Mouse (Mus musculus): ENCODE results near the gene Fcnb.

Gene Fcnb

GRCm38 (mm10) chr2:28084768-28085167 is at the start of gene Fcnb:
Gene Fcnb (minus strand): TSS chr2:28084885.
- no peak for DNase-seq (ENCODE audit: low read depth, low spot score)

DNA sequence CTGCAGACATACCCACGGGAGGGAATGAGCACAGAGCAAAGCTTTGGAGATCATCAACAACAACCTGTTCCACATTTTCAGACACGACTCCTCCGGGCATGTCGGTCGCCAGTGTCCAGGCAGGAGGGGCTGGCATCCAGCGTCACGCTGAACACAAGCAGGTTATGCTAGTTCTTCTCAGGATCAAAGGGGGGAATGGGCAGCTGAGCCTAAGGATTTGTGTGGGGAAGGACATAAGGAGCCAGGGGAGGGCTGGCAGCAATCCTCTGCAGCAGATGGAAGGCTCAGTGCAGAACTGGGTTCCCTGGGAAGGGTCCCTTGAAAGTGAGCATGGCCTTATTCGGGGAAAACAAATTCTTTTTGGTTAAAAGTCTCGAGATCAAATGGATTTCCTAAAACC is 49.1 kb upstream of the Fcnb start:
- DNase-seq (ENCODE audit: low read depth, low spot score): no peak

DNA sequence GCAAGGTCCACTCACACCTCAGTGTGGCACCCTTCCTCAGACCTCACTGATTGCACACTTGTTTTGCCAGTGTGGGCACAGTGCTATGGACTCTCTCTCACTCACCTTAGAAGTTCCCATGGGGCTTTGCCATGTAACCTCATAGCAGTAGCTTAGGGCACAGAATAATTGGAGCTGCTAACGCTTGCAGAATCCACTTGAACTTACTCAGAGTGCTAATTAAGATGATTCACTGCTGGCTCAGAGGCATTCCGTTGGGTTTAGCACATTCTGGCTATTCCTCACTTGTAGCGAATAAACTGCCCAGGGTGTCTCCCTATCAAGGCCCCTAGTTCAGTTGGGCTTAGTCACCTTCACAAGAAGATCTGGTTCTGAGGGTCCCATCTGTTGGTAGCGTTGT is 47.4 kb upstream of the Fcnb start:
- no peak for DNase-seq (ENCODE audit: low read depth, low spot score)

GRCm38 (mm10) chr2:28126763-28127438 is 42.2 kb upstream of the Fcnb start:
- DNase-seq (ENCODE audit: low read depth, low spot score): no peak

DNA sequence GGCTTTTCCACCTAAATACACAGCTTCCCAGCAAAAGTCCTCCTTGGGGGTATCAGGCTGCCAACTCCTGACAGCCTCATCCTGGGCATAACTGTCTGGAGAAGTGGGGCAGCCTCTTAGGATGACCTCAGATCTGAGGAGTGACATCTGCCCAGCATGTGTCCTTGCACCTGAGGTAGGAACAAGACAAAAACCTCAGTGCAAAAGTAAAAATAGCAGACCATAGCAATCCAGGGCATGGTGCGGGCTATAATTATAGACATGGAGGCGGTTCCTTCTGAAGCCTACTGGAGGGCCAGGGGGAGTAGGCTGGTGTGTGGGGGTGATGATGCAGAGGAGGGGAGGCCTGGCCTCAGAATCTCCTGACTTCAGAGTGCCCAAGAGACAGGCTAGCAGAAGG is 39.2 kb upstream of the Fcnb start:
- DNase-seq (ENCODE audit: low read depth, low spot score): no peak

DNA sequence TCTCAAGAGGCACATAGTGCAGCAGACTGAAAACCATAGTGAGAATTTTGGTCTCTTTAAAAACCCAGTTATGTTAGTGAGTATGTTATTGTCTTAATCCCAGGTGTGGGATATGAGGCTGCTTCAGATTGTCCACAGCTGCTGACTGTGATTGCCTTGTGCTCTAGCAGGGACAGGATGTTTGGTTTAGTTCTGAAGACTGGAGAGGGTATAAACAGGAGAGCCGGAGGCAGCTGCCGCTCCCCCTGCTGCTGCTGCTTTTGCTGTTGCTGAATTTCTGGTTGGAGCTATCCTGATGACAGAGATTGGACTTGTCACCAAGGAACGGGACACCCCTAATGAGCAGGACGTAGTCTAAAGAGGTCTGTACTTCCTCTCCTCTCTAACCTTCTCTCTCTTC is 36.6 kb upstream of the Fcnb start:
- DNase-seq (ENCODE audit: low read depth, low spot score): no peak

GRCm38 (mm10) chr2:28120342-28120741 is 35.7 kb upstream of the Fcnb start:
- no peak for DNase-seq (ENCODE audit: low read depth, low spot score)

DNA sequence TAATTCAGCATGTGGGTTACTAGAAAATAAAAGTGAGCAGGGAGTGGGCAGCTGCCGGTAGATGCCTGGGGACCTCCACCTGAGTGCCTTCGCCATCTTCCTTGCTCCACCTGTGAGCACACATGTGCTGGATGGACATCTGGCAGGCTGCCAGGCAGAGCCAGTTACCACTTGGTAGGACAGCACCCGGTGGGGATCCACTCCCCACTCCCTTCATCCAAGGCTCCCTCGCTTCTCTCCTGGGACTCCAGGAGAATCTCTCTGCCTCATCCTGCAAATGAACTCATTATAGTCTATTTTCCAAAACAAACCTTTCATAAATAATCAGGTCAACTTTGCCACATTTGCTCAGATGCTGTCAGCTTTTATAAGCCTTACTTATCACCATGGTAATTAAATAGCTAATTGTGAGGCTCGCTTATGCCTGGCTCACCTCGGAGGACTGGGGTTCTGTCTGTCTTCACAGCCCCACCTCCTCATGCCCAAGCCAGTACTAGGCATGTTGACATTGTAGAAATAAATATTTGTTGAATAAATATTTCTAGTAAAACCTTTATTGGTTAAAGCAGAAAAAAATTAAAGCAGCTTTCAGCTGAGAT is 33.9 kb upstream of the Fcnb start:
- no peak for DNase-seq (ENCODE audit: low read depth, low spot score)

GRCm38 (mm10) chr2:28117490-28118308 is 33.0 kb upstream of the Fcnb start:
- no peak for DNase-seq (ENCODE audit: low read depth, low spot score)

DNA sequence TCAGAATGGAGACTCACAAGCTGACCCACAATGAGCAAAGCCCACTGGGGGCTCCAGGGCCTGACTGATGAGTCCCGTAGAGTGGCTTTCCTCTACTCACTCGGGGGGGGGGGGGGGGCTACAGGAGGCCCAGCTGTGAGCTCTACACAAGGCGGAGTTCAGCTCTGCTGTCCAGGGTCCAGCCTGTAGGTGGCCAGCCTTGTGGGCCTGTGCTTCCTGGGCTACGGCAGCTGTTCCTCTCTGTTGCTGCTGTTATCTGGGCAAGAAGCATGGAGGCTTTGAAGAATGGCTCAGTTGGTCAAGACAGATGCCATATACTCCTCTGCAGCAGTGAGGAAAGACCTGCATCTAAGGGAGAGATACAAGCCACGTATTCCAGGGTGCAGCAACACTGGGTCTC is 24.1 kb upstream of the Fcnb start:
- DNase-seq (ENCODE audit: low read depth, low spot score): no peak

GRCm38 (mm10) chr2:28106002-28106401 is 21.3 kb upstream of the Fcnb start:
- DNase-seq (ENCODE audit: low read depth, low spot score): no peak

DNA sequence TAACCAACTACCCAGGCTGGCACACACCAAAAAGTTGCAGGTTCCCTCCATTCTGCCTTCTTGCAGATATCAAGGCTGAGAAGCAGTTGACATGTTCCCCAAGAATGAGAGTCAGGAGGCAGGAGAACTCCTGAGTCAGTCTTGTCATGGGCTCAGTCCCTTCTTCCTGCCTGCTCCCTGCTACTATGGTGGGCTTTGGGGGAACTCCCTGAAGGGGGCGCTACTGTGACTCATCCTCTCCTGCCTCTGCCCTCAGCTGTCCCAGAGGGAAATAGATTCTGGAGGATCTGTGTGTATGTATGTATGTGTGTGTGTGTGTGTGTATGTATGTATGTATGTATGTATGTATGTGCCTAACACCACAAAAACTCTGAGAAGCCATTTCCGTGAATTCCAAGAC is 19.0 kb upstream of the Fcnb start:
- no peak for DNase-seq (ENCODE audit: low read depth, low spot score)

DNA sequence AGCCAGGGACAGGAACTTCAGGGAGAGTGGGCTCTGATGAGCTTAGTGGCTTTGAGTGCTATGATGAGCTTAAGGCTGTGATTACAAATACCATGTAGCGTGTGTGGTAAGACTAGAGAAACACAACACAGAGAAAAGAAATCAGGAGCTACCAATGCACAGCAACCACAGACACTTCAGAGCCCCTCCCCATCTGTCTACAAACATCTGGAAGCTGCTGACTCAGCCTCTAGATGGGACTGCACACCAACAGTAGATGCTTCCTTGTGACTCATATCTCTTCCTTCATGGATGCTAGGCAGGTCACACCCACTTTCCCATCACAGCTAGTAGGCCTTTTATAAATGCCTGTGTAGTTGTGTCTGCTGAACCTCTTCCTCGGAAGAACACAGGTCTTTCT is 17.2 kb upstream of the Fcnb start:
- DNase-seq (ENCODE audit: low read depth, low spot score): no peak

GRCm38 (mm10) chr2:28100796-28101483 is 16.3 kb upstream of the Fcnb start:
- no peak for DNase-seq (ENCODE audit: low read depth, low spot score)

DNA sequence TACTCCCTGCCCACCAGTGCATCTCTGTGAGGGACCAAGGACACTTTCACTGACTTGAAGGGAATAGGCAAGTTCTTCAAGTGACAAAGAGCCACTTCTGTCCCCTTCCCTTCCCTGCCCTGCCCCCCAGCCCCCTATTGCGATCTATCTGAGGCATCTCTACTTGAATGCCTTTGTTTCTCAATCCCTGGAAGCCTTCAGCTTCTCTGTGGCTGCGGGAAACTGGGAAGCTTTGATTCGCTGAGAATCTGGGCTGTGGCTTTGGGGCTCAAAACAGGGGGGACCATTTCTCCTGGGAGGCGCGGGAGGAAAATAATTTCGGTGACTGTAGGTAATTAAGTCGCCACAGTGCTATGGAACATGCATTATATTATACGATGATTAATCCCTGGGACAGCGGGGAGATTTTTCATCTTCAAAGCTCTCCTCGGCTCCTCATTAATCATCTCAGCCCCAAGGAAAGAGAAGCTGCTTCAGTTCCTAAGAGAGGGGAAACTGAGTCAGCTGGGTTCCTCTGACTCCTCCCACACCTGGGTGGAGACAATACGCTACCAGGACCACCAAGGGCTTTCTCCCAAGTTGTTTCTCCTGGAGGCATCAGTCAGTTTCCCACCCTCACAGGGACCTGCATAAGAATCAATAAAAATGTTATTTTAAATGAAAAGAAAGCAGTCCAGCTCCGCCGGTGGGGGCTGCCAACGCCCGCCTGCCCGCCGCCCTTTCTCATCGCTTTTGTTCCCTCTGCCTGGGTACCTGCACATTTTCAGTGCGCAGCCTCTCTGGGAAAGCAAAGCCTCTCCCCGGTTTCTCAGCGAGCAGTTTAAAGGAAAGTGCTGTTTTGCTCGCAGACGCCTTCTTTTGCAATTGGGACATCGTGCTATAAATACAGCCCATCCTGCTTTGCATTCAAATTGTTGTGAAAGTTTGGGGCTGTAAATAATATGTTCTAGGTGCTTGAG is 14.1 kb upstream of the Fcnb start:
- no peak for DNase-seq (ENCODE audit: low read depth, low spot score)

- DNase-seq (ENCODE audit: low read depth, low spot score): no peak
These were observed 12.1 kb upstream of the Fcnb start for GRCm38 (mm10) chr2:28096751-28097309.

- DNase-seq (ENCODE audit: low read depth, low spot score): no peak
These were observed 7.4 kb upstream of the Fcnb start for GRCm38 (mm10) chr2:28092099-28092498.

DNA sequence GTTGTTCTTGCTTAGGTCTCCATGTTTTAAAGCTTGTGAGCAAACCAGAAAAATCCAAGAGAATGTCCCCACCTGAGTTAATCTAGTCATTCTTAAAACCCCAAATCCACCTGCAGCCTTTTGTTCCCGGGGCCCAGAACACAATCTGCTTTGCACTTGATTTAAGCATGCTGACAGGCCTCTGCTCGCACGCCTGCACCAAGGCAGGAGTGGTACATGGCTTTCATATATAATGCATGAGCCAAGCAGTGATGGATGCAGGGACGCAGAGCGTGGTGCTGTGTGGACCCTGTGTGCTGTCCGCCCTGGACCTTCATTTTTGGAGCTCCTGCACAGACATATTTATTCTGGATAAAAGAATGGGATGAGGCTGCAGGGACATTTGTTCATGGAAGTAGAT is 6.4 kb upstream of the Fcnb start:
- no peak for DNase-seq (ENCODE audit: low read depth, low spot score)

GRCm38 (mm10) chr2:28090299-28091008 is 5.8 kb upstream of the Fcnb start:
- no peak for DNase-seq (ENCODE audit: low read depth, low spot score)

DNA sequence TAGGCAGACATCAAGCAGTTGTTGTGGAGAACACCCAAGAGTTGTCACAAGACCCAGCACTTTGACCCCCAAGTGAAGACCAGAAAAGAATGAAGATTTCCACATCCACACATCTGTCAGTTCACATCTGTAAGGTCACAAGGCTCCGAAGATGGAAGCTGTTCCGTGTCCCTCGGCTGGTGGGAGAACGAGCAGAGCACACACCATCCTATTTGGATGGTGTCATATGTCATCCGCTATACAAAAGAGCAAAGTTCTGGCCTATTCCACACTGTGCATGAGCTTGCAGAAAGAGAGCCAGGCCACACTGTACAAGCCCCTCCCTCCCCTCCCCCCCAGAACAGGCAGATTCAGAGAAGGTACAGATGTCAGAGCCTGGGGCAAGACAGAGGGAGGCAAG is 4.4 kb upstream of the Fcnb start:
- no peak for DNase-seq (ENCODE audit: low read depth, low spot score)
